Mouse (Mus musculus) splenic B cell, adult 2 months (primary cell): ENCODE data around the gene Meltf.

ENCODE experiments used
- DNase-seq: peaks from one replicate; pipeline ENCODE4 v3.0.0-alpha.2; 2011; ENCODE audit warnings: low read depth, low spot score
- H3K27me3 ChIP-seq: 2 replicates; pipeline ENCODE4 v1.6.1; 2012; ENCODE audit warnings: mild to moderate bottlenecking, low read length, moderate library complexity, mixed read lengths; ENCODE audit not compliant: control insufficient read depth, poor library complexity, insufficient read depth, severe bottlenecking
- H3K36me3 ChIP-seq: 2 replicates; pipeline ENCODE4 v1.6.1; 2012; ENCODE audit warnings: mild to moderate bottlenecking, low read length, moderate library complexity, mixed read lengths; ENCODE audit not compliant: control insufficient read depth, poor library complexity, insufficient read depth, severe bottlenecking

Meltf gene

DNA sequence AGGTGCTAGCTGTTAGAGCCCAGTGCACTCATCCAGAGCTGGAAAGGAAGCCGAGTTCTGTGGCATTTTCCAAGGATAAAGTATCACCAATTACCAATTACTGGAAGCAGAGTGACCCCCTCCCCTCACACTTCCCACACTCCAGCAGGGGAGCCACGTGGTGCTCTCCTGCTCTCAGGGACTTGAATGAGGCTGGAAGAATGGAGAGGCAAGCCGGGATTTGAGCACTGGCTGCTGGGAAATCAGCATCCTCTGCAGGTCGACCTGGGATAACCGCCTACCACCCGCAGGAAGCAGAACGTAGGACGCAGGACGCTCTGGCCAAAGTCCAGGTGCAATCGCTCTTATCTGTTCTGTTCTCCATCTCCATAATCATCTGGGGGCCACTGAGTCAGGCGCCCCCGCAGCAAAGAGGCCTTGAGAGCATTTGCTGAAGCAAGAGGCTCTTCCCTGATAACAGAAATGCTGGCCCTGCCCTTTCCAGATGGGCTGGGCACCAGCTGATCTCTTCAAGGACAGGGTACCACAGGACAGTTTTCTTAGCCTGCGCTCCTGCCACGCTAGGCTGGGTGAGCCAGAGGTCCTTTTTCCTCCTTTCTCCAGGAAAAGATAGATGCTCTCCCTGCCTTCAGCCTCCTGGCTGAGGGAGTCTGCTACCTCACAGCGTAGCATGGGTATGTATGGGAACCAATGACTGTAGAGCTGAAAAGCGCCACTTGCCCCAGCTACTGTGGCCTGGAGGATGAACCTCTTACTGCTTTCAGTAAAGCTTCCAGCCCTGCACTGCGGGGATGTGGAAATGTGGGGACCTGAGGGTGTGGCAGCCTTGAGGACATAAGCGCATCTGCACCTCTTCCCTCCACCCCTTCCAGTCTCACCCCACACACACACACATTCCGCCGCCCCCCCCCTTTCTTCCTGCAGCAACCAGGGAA is 27.5 kb downstream of the Meltf start:
- DNase-seq, result no peak
- Histone ChIP-seq H3K36me3 (no peaks in the 10 kb centered on the region), H3K27me3 (no peaks in the 10 kb centered on the region)

DNA sequence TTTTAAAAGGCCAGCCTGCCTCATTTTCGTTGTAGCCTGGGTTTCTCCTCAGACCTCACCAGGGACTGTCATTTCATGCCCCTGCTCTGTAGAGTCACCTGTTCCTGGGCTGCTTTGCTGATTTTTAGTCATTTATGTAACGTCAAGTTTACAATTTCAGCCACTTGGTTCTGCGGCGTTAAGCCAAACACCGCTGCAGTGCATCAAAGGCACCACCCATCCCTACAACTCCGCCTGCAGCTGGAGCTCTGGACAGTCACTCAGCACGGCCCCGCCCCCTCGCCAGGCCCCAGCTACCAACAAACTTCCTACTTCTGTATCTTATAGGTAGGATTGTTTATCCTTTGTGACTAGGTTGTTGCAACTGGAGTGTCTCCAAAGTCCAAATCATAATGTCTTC is 28.3 kb downstream of the Meltf start:
- no peaks in the 10 kb centered on the region for H3K36me3 ChIP-seq
- H3K27me3 ChIP-seq, result no peaks in the 10 kb centered on the region

DNA sequence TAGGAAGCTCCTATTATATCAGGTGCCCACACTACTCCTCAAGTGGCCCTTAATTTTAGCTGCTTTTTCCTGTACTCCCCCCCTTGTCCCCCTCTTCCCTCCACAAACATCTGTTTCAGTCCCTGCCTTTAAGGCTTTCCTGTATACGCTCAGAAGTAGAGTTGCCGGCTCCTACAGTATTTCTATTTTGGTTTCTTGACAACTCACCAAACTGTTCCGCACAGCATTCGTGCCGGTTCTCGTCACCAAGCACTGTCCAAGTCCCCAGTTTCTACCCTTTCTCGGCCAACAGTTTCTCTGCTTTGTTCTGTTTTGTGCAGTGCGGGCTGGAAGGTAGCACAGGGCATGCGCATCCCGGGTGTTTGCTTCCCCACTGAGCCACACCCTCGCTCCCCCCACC is 30.3 kb downstream of the Meltf start:
- no peak for DNase-seq
- Histone ChIP-seq H3K27me3 (no peaks in the 10 kb centered on the region), H3K36me3 (no peaks in the 10 kb centered on the region)

More for the DNA sequence above, 28.3 kb downstream of the Meltf start:
- no peak for DNase-seq

DNA sequence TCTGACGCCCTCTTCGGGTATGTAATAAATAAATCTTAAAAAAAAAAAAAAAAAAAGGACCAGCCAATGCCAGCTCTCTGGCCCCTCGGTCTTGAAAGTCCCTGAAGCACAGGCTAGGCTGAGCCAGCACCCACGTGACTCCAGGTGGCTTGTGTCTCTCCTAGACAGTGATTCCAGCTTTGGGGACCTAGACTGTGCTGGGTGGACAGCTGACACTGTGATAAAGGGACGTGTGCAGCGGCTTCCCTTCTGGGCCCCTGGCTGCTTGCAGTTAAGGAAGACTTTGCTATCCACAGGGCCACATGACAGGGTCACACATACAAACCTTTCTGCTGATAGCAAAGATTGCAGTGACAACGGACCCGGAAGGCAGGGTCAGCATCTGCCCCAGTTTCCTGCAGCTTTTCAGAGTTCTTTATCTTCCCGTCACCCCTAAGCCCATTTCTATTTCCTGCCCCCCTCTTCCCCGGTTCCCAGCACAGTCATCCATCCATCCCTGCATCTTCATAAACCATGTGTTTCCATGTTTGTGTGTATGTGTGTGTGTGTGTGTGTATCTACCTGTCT is 31.8 kb downstream of the Meltf start:
- DNase-seq, result no peak
- Histone ChIP-seq H3K27me3 (no peaks in the 10 kb centered on the region), H3K36me3 (no peaks in the 10 kb centered on the region)

DNA sequence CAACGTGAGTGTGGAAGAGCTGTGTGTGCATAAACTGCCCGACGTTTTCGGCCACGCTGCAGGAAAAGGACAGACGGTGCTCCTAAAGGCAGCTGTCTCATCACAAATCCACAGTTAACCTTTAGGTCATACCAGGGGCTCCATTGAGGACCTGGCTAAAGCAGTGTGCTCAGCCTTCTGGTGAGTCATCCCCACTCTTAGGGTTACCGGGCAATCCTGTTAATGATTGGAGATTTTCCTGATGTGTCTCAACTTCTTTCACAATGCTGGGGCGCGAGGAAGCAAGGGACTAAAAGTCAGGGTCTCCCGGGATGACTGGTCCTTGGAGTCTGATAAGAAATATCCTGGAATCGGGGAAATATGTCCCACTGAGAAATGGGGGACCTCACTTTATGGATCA is 39.2 kb downstream of the Meltf start:
- no peaks in the 10 kb centered on the region for H3K36me3 ChIP-seq
- H3K27me3 ChIP-seq, result no peaks in the 10 kb centered on the region
- DNase-seq, result no peak

DNA sequence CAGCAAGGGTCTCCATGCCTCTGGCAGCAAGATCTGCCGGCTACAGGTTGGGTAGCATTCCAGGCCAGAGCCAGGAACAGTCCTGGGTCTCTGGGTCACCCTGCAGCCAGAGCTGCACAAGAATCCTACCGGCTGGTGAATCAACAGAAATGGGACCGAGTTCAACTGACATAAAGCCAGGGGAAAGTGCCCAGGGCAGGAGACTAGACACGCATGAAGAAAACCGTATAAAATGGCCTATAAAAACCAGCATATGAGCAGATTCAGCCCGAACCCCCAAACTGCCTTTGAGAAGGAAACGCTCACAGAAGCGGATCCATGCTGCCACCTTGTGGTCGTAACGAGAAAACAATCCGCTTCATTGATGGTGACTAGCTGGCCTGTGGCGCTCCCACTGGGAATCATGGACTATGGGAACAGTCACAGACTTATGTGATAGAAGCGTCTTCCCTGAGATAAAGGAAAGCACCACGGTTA is 39.7 kb downstream of the Meltf start:
- DNase-seq, result peak; percentile 81
- Histone ChIP-seq H3K27me3 (no peaks in the 10 kb centered on the region), H3K36me3 (no peaks in the 10 kb centered on the region)

DNA sequence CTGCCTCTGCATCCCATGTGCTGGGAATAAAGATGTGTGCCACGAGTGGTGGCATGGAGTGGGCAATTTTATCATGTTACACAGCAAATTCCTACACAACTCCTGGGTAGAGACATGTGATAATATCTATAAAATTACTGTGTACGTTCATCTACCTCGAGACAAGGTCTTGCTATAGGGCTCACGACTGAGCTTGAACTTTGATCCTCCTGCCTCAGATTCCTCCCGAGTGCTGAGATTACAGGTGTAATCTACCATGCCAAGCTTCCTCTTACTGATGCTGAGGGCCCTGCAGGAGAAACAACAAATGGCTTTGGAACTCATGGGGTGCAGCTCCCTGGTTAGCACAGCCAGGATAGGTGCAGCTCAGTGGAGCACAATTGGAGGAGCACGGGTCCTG is 45.8 kb downstream of the Meltf start:
- Histone ChIP-seq H3K27me3 (no peaks in the 10 kb centered on the region), H3K36me3 (no peaks in the 10 kb centered on the region)
- DNase-seq, result no peak

DNA sequence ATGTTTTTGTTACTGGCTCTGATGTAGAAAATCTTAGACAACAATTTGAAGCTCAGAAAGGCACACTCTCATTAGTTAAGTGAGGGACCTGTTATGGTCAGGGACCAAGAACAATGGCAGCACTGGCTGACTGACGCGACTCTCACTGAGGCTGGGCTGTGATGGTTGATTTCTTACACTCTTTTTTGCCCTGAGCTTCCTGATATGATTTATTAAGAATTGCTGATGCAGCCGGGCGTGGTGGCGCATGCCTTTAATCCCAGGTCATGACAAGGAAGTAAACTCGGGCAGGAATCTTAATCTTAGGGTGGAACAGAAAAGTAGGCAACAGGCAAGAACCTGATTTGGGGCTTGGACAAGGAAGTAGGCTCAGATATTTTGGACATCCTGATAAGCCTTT is 47.5 kb downstream of the Meltf start:
- no peak for DNase-seq
- Histone ChIP-seq H3K27me3 (no peaks in the 10 kb centered on the region), H3K36me3 (no peaks in the 10 kb centered on the region)

DNA sequence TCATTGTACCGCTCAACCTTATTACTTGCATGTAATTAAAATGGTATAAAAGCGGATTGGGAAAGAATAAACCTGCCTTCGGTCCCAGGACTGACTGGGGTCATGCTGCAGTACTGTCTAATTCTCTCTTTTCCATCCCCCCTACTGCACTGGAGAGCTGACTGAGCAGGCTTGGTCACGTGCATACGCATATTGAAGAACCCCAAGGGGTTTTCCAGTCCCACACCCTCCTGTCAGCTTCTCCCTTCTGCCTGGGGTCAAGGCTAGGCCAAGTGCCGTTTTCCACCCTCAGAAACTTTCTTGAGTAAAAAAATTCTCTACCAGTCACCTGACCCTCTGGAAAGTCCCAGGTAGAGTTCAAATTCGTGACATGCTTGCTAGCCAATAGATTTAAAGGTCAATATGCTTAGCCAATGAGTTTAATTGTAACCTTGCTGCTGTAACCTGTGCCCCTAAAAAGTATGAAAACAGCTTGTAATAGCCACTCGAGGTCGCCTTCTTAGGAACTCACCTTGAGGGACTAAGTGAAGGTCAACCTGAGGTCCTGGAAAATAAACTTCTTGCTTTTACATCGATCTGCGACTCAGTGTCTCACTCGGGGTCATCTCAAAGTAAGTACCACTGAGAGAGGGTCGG is 48.1 kb downstream of the Meltf start:
- DNase-seq, result peak; percentile 39
- H3K36me3 ChIP-seq, result no peaks in the 10 kb centered on the region
- no peaks in the 10 kb centered on the region for H3K27me3 ChIP-seq

DNA sequence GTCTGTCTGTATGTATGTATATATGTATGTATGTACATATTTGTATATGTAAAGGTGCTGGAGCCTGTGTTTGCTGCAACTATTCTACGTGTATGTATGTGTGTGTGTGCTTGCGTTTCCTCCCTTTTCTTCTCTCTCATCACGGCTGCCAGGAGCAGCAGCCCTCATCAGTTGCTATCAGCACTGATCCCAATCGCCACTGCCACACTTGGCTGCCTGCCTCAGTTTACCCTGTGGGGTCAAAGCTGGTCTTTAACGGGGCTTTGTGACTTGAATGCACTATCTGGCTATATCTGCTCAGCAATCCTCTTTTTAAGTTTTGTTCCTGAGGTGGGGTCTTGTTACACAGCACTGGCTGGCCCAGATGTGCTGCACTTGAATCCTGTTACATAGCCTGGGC is 48.8 kb downstream of the Meltf start:
- H3K27me3 ChIP-seq, result no peaks in the 10 kb centered on the region
- no peak for DNase-seq
- H3K36me3 ChIP-seq, result no peaks in the 10 kb centered on the region

DNA sequence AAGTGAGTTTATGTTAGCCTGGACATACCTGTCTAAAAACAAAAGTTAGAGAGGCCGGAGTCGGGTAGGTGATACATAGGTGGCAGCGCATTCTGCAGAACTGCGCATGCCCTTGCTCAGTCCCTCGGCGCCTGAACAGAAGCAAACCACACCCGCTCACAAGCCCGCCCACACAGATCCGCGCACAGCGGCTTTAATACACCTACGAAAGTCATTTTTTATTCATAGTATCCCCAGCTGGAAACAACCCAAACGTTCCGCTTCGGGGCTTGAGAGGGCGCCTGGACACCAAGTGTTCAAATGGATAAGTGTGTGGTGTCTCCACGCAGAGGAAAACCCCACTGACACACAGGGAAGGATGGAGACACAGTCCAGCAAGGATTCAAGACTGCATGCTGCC is 52.7 kb downstream of the Meltf start:
- no peak for DNase-seq
- Histone ChIP-seq H3K36me3 (no peaks in the 10 kb centered on the region), H3K27me3 (no peaks in the 10 kb centered on the region)

DNA sequence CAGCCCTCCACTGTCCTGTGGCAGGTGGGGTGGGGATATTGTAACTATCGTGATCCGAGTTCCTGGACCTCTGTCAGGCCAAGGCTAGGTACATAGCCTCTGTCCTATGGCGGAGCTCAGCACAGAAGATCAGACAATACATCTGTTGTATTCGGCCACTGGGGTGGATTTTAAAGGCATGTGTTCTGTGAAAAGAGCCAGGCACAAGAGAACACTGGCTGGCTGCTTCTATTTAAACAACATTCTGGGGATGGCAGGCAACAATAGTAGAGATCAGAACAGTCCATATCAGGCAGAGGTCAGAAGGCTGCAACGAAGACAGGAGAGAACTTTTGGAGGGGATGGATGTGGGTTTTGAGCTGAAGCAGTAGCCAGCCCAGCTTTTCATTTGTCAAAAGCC is 53.6 kb downstream of the Meltf start:
- DNase-seq, result no peak
- H3K36me3 ChIP-seq, result no peaks in the 10 kb centered on the region
- no peaks in the 10 kb centered on the region for H3K27me3 ChIP-seq

DNA sequence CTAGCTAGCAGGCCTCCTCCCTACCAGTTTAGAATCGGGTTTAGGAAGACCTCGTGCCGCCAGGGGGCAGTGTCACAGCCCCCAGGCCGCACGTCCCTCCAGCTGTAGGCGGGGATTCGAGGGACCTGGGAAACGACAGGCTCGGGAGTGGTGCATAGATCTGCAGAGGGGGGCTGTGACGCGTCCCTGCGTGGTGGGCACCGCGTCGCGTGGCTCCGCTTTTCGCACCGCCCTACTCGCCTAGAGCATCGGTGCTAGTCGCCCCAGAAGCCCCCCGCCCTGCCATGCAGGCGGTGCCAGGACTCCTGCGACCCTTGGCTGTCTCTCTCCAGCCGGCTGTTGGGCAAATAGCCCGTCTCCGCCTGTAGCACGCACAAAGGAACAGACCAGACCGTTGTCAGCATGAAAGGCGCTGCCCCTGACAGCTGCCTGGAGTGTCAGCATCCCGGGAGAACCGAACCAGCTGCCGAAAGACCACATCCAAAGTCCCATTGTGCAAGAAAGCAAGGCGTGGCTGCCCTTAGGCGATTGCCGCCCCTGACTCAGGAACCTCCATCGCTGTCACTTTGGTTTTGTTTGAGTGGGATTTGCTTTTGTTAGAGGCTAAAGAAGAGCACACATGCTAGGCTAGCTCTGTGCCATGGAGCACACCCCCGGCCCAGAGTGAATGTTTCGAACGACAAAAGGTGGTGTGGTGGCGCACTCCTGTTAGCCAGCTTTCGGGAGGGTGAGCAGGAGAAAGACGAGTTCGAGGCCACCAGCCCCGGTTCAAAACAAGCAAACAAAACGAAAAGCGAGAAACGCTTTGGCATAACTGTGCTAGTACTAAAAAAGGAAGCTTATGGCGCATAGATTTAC is 54.5 kb downstream of the Meltf start:
- peak; percentile 83 for DNase-seq
- no peaks in the 10 kb centered on the region for H3K36me3 ChIP-seq
- no peaks in the 10 kb centered on the region for H3K27me3 ChIP-seq

DNA sequence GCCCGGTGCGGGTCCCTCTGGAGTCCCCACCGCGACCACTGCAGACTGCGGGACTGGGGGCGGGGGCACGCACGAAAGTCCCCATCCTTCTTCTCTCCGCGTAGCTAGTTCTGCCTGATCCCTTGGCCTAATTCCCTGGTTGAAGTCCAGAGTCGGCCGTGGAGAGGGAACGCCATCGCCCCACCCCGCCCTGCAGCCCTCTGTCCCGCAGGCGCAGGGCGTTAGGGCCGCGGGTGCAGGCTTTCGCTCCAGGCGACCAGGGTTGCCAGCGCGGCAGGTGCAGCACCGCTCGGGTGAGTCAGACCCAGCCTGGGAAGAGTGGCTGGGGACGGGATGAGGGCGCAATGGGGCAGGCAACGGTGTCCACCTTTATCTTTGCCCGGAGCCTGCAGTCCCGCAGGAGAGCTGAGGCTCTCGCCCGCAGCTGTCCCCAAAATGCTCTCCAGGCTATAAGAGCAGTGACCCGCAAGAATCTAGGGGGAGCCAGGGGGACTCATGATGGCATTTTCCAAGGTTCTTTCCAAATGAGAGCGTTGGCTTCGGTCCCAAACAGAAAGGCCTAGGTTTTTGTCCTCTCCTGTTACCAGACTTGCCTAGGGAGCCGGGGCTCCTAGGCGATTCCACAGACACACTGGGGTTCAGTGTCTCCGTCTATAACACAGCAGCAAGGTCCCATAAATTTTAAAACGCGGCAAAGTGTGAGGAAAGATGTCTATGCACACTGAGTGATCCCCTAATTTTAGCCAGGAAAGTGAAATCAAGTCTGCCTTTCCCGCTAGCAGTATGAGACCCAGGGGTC is 55.3 kb downstream of the Meltf start, which contains the start of gene Pigz:
Gene Pigz (plus strand): TSS at position 101 of the 799 bp plus-strand sequence.
- no peaks in the 10 kb centered on the region for H3K27me3 ChIP-seq
- H3K36me3 ChIP-seq, result no peaks in the 10 kb centered on the region
- no peak for DNase-seq
